Mouse (Mus musculus) spleen, adult 2 months (tissue): Measurements from ENCODE around the gene Btg2.

Experiments
- CTCF ChIP-seq: fragments of 200-500 bp; IDR thresholded peaks from 2 replicates; pipeline ENCODE4 v1.5.1; 2011; ENCODE audit warnings: mild to moderate bottlenecking, inconsistent platforms; ENCODE audit not compliant: insufficient read depth, insufficient read length, insufficient replicate concordance; ENCODE audit errors: extremely low read depth
- POLR2A ChIP-seq: fragments of 200-500 bp; IDR thresholded peaks from 2 replicates; pipeline ENCODE4 v1.6.1; 2011; ENCODE audit warnings: low read depth, low read length, inconsistent platforms

DNA sequence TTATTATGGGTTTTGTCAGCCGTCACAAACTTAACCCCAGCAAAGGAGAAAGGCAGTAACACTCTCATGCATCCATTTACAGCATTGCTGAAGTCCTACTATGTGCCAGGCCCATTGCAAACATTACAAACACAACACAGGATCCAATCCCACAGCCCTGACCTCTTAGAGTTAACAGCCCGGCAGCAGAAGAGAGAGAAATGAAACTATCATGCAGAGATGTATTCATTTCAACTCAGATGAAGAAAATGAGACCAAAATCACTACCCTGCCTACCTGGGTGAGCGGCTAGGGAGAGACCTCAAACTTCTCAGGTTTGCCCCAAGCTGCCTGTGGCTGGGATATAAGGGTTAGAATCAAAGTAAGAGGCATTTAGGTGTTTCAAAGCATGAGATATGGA lies 12.4 kb downstream of the Btg2 start:
- TF ChIP-seq CTCF (no peak), POLR2A (no peak)
